Mouse (Mus musculus): ENCODE data around the gene Ankrd27.

Gene Ankrd27

GRCm38 (mm10) chr7:35640072-35640471, 54.0 kb downstream of the Ankrd27 start:
- DNase-seq (ENCODE audit: low read depth, low spot score) = no peak

GRCm38 (mm10) chr7:35646317-35647081, 60.5 kb downstream of the Ankrd27 start:
- peak; percentile 63 for DNase-seq (ENCODE audit: low read depth, low spot score)

DNA sequence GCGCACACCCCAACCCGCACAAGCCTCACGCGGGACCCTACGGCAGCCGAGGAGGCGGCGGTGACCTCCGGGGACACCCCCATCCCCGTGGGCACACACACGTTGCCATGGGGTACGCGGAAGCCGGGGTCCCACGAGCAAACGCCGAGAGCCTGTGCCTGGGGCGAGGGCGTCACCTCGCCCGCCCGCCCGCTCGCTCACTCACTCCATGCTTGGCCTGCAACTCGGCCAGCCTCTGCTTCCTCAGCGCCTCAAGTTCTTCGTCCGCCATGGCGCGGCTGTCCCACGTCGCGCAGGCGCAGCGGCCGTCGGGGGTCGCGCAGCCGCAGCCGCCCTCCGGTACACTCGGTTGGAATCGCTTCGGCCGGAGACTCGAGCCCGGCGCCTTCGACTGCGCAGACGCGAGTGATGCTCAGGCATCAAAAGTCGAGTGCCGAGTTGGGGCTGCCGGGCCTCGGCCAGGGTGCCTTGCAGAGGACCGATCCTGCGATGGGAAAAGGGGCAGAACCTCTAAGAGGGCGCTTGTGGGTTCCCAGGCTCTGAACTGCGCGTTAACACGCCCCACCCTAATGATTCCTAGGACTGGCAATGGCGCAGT, 61.2 kb downstream of the Ankrd27 start, which contains the start of gene Pdcd5:
Gene Pdcd5, minus strand, starts transcription at position 421 of the 598 bp plus-strand sequence.
- peak; percentile 98 for DNase-seq (ENCODE audit: low read depth, low spot score)

DNA sequence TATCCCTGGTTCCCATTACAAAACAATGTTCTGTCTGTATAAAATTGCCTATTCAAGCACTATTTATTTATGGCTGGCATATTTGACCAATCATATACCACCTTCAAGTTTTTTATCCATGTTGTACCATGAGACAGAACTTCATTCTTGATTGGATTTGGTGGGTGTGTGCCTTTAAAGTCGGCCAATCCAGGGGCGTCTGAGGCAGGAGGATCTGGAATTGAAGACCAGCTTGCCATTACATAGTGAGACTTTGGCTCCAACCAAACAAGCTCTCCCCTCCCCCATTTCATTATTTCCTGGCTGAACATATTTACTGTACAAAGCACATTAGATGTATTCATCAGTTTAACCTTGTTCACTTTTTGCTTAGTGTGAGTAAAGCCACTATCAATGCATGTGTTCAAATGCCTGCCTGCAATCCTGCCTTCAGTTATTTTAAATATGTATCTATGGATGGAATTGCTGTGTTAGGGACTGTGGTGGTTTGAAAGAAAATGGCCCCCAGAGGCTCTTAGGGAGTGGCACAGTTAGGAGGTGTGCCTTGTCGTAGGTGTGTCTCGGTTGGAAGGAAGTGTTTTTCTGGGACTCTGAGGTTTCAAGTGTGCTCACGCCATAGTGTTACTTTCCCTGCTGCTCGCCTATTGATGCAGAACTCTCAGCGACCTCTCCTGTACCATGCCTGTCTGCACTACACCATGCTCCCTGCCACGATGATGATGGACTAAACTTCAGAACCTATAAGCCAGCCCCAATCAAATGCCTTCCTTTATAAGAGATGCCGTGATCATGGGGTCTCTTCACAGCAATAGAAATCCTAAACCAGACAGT, 62.4 kb downstream of the Ankrd27 start:
- DNase-seq (ENCODE audit: low read depth, low spot score) = peak; percentile 82

- peak; percentile 88 for DNase-seq (ENCODE audit: low read depth, low spot score)
Observed at GRCm38 (mm10) chr7:35649071-35649470, 63.0 kb downstream of the Ankrd27 start.

DNA sequence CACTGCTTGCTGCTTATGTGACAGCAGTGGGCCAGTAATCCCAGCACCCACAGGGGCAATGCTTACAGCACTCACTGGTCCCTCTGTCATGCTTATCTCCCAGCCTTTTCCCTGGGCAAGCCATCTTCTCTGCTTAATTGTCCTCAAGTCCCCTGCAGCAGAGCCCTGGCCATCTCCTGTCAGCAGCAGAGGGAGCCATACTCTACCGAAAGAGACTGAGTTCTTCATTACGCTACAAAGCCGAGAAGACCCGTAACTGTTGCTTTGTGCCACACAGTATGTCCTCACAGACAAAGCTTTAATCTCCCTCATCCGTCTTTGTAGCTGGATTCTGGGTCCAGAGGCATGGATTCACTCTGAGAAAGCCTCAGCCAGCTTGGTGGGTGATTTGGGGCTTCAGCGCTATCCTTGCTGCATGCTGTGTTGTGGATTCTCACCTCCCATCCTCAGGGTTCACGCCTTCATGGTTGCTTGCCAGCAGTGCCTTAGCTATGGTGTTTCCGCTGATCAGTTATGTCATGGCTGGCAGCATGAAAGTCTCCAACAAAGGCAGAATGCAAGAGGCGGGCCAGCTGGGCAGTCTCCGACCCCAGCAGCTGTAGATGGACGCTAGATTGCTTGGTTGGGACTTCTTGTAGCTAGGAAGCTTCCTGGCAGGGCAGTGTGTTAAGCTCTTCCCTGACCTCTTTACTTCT, 64.8 kb downstream of the Ankrd27 start:
- DNase-seq (ENCODE audit: low read depth, low spot score) = no peak

GRCm38 (mm10) chr7:35651583-35652270, 65.7 kb downstream of the Ankrd27 start:
- DNase-seq (ENCODE audit: low read depth, low spot score) = peak; percentile 22

GRCm38 (mm10) chr7:35657829-35658228, 71.8 kb downstream of the Ankrd27 start:
- DNase-seq (ENCODE audit: low read depth, low spot score) = no peak

DNA sequence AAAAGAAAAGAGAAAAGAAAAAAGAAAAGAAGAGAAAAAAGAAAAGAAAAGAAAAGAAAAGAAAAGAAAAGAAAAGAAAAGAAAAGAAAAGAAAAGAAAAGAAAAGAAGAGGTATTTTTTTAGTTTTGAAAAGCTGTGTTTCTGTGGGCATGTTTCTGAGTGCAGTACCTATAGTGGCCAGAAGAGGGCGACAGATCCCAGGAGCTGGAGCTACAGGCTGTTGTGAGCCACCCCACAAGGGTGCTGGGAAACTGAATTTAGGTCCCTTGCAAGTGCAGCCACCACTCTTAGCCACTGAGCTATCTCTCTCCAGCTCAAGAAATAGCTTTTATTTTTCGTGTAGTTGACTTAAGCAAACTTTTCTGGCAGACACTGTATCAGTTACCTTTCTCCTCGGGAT, 73.1 kb downstream of the Ankrd27 start:
- peak; percentile 53 for DNase-seq (ENCODE audit: low read depth, low spot score)

DNA sequence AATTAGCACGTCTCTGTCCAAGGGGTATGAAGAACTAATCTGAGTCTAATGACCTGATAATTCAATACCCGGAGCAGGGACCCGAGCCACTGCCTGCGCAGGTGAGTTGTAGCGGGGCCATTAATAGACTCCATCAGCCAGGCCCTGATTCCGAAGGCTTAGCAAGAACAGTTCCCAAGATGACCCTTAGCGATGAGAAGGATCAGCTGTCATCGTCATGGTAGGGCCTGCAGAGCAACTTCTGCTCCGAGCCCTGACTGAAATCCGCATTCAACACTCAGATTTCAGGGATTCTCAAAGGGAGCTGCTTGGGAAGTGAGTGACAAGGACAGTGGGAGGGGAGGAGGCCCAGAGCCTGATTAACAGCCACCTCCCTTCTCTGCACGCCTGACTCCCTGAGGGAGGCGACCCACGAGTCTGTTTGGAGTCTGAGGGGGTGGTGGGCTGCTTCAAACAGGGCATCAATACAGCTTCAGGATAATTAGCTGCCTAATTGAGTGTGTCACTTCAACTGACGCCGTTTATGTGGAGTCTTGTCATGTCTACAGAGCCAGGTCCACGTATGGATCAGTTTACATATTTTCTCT, 77.8 kb downstream of the Ankrd27 start:
- no peak for DNase-seq (ENCODE audit: low read depth, low spot score)

- DNase-seq (ENCODE audit: low read depth, low spot score) = no peak
Observed at GRCm38 (mm10) chr7:35668066-35669041, 82.3 kb downstream of the Ankrd27 start.

- DNase-seq (ENCODE audit: low read depth, low spot score) = no peak
Observed at GRCm38 (mm10) chr7:35678976-35679375, 92.9 kb downstream of the Ankrd27 start.

DNA sequence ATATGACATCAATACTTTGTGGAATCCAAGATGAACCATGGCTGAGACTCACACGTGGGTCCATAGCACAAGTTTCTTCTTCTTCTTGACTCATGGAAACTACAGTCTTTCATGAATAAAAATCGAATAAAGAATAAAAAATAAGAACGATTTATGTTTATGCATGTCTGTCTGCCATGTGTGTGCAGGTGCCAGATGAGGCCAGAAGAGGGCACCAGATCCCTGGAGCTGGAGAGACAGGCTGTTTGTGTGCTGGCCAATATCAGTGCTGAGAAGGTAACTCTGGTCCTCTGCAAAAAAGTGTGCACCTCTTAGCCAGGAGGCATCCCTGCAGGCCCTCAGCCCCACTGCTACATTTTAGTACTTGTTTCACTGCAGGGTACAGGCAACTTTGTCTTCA, 95.5 kb downstream of the Ankrd27 start:
- DNase-seq (ENCODE audit: low read depth, low spot score) = peak; percentile 51

GRCm38 (mm10) chr7:35683409-35684122, 97.5 kb downstream of the Ankrd27 start:
- peak; percentile 54 for DNase-seq (ENCODE audit: low read depth, low spot score)

DNA sequence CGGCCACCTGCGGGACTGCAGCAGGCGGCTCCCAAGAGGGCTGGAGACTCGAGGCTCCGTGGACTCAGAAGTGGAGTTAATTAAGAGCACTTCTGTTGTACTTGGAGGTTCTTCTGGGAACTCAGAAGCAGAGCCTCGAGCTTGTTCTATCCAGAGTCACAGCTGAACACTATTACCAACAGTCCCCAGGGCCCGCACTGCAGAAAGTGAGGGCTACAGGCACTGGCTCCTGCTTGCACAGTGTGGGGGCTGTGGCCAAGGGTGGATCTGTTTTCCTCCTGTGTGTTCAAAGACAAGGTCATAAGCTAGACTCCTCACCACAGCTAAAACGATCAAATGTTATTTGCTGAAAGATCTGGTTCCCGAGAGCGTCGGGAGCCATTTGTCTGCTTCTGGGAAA, 100.2 kb downstream of the Ankrd27 start:
- DNase-seq (ENCODE audit: low read depth, low spot score) = no peak

DNA sequence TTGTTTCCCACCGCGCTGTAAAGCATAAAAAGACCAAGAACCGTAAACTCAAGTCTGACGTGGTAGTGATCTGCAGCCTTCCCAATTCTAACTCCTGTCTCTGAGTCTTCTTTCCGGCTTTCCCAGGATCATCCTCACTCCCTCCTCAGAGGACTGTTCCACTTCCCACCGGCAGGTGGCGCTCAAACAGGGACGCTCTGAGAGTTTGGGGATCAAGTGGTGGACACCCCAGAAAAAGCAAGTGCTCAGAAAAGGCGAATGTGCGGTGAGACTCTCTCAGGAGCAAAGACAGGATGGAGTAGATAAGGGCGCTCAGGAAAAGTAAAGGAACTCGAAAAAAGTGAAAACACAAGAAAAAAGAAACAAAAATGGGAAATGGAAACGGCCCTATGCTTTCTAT, 100.7 kb downstream of the Ankrd27 start:
- DNase-seq (ENCODE audit: low read depth, low spot score) = peak; percentile 37

GRCm38 (mm10) chr7:35687229-35687628, 101.2 kb downstream of the Ankrd27 start:
- DNase-seq (ENCODE audit: low read depth, low spot score) = no peak

GRCm38 (mm10) chr7:35688276-35688675, 102.2 kb downstream of the Ankrd27 start:
- no peak for DNase-seq (ENCODE audit: low read depth, low spot score)

Measured in A20 (cell line).